Mouse (Mus musculus) hindbrain, embryonic 13.5 days (tissue): ENCODE data around the gene Lce1l. TPM values are rescaled to one million over a fixed set of nuclear protein-coding genes. Genes with fewer than 3 reads are reported as not detected.
"Not testable (repeated sequence)": the region's sequence is repeated elsewhere in the genome, so short reads cannot be mapped to it uniquely, and the experiment has no call there.

Experiments used
- ATAC-seq: fragments of 200-750 bp; cut with Nextera tagmentation; 2 replicates; pipeline ENCODE4 v1.8.0; 2017; ENCODE audit warnings: moderate TSS enrichment; ENCODE audit not compliant: low FRiP score
- H3K27ac ChIP-seq: fragments of 300-500 bp; sonication (generic); 2 replicates; pipeline ENCODE4 v1.5.1; 2015; ENCODE audit warnings: inconsistent platforms, mild to moderate bottlenecking, moderate library complexity
- H3K27me3 ChIP-seq: fragments of 300-500 bp; sonication (generic); 2 replicates; pipeline ENCODE4 v1.6.1; 2015; ENCODE audit warnings: mild to moderate bottlenecking, inconsistent platforms
- H3K36me3 ChIP-seq: fragments of 300-500 bp; sonication (generic); 2 replicates; pipeline ENCODE4 v1.6.1; 2015; ENCODE audit warnings: mild to moderate bottlenecking, inconsistent platforms
- H3K4me1 ChIP-seq: fragments of 300-500 bp; sonication (generic); replicated peaks from 2 replicates; pipeline ENCODE4 v1.6.1; 2015; ENCODE audit warnings: inconsistent platforms
- H3K4me2 ChIP-seq: fragments of 300-500 bp; sonication (generic); 2 replicates; pipeline ENCODE4 v1.6.1; 2015; ENCODE audit warnings: inconsistent platforms, mild to moderate bottlenecking, moderate library complexity
- H3K4me3 ChIP-seq: fragments of 300-500 bp; sonication (generic); 2 replicates; pipeline ENCODE4 v1.5.1; 2015; ENCODE audit warnings: mild to moderate bottlenecking, inconsistent platforms
- H3K9ac ChIP-seq: fragments of 300-500 bp; sonication (generic); 2 replicates; pipeline ENCODE4 v1.6.1; 2015; ENCODE audit warnings: mild to moderate bottlenecking, inconsistent platforms
- H3K9me3 ChIP-seq: fragments of 300-500 bp; sonication (generic); 2 replicates; pipeline ENCODE4 v1.6.1; 2016; ENCODE audit warnings: inconsistent platforms
- WGBS: fragments of 180-500 bp; shearing (Covaris S2); methylation state at CpG from one replicate; pipeline ENCODE4 v1.1.7; 2015; 5-methylcytosine and 5-hydroxymethylcytosine counted together
- polyA plus RNA-seq: library from polyadenylated mRNA; unstranded; fragments of >200 nt; fragmentation: Nextera tagmentation; extraction: Ambion mirVana; gene quantifications from 2 replicates; pipeline ENCODE4 v1.2.1, GENCODE M21; 2015

Gene Lce1l
- not detected in 2 replicates for polyA plus RNA-seq

DNA sequence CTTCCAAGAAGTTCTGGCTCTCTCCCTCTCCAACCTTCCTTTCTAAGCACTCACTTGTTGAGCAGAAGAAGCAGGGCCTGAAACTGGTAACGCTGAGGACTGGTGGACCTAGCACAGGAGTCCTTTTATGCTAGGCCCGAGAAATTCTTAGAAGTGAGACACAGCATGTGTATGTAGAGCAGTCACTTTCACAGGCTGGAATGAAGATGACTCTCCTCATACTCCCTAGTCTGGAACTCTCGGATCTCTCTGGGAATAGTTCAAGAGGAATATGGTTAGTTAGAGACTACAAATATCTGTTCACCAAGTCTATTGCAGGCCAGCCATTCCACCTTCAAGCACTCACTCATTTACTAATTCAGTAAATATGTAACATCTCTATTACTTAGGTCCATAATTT, at the start of gene Lce1l:
Gene Lce1l, minus strand, starts transcription at position 101 of the 400 bp plus-strand sequence.
- no peaks in the 10 kb centered on the region for H3K27me3 ChIP-seq
- ATAC-seq = no peak
- H3K36me3 ChIP-seq = no peaks in the 10 kb centered on the region
- H3K4me2 ChIP-seq = no peak within 1 kb of the TSS
- no peak within 1 kb of the TSS for H3K4me3 ChIP-seq
- 89% methylated on average over 3 of the region's 3 CpGs for WGBS
- no peaks in the 10 kb centered on the region for H3K9me3 ChIP-seq
- no peaks in the 10 kb centered on the region for H3K4me1 ChIP-seq
- no peak within 1 kb of the TSS for H3K9ac ChIP-seq
- H3K27ac ChIP-seq = no peak within 1 kb of the TSS

DNA sequence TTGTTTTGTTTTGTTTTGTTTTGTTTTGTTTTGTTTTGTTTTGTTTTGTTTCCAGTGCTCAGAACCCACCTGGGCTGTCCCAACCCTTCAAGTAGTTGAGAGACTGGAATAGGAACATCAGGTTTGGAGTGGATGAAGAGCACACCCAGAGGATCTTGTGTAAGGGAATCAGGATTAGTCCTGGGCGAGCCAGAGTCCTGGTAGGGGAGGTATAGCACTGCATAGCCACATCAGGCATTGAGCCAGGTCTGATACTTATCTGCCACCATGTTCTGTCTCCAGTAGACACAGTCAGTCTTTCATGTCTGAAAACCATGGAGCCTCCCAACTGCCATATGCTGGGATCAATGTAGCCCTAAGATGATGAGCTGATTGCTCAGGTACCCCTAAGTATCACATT, 43.4 kb upstream of the Lce1l start:
- no peak overlapping the region for H3K27ac ChIP-seq
- 64% methylated on average over 1 of the region's 1 CpGs for WGBS
- no peaks in the 10 kb centered on the region for H3K9me3 ChIP-seq
- H3K36me3 ChIP-seq = no peaks in the 10 kb centered on the region
- H3K4me2 ChIP-seq = no peak overlapping the region
- H3K27me3 ChIP-seq = no peaks in the 10 kb centered on the region
- no peak overlapping the region for H3K9ac ChIP-seq
- no peak overlapping the region for H3K4me3 ChIP-seq
- H3K4me1 ChIP-seq = no peaks in the 10 kb centered on the region
- ATAC-seq = no peak

DNA sequence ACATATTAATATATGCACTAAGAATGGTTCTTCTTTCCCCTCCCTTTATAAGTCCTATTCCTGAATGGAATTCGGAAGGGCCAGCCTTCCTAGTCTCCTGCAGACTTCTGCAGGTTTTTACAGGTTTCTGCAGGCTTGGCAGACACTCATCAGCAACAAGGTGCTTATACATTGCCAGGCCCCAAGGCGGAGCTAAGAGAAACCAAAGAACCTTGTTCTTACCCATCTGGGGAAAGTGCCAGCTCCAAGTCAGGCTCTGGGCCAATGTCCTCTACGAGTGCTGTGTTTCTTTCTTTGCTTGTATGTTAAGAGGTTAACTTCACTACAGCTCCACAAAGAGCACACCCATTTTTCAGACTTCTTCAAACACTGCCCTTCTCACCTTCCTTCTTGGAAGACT, 43.0 kb upstream of the Lce1l start:
- Histone ChIP-seq H3K9ac (no peak overlapping the region), H3K4me3 (no peak overlapping the region), H3K4me2 (no peak overlapping the region), H3K4me1 (no peaks in the 10 kb centered on the region), H3K9me3 (no peaks in the 10 kb centered on the region), H3K27ac (no peak overlapping the region), H3K36me3 (no peaks in the 10 kb centered on the region), H3K27me3 (no peaks in the 10 kb centered on the region)
- WGBS = 74% methylated on average over 3 of the region's 3 CpGs
- ATAC-seq = no peak

GRCm38 (mm10) chr3:92874180-92874579, 23.1 kb upstream of the Lce1l start:
- H3K4me1 ChIP-seq = no peaks in the 10 kb centered on the region
- H3K4me3 ChIP-seq = no peak overlapping the region
- no peaks in the 10 kb centered on the region for H3K9me3 ChIP-seq
- H3K9ac ChIP-seq = no peak overlapping the region
- no peak for ATAC-seq
- no peak overlapping the region for H3K4me2 ChIP-seq
- no peaks in the 10 kb centered on the region for H3K36me3 ChIP-seq
- no peaks in the 10 kb centered on the region for H3K27me3 ChIP-seq
- 95% methylated on average over 3 of the region's 3 CpGs for WGBS
- H3K27ac ChIP-seq = no peak overlapping the region

DNA sequence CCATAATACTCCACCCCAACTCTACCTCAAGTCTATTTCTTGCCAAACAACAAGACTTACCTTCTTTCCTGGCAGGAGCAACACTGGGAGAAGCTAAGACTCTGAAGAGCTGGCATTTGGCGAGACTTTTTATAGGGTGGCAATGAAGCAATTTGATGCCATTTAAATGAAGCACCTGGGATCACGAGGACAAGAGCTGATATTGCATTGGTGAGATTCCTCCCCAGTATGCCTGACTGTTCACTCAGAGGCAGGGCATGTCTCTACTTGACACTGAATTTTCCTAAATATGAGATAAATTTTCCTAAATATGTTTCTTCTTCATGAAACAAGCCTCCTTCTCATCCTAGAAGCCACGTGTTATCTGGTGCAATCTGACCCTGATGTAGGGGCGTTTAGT, 19.0 kb upstream of the Lce1l start, which contains the start of gene 2310050C09Rik:
Gene 2310050C09Rik, minus strand, starts transcription at position 101 of the 400 bp plus-strand sequence.
- no peaks in the 10 kb centered on the region for H3K9me3 ChIP-seq
- H3K36me3 ChIP-seq = no peaks in the 10 kb centered on the region
- H3K27me3 ChIP-seq = no peaks in the 10 kb centered on the region
- no peaks in the 10 kb centered on the region for H3K4me1 ChIP-seq
- H3K4me3 ChIP-seq = no peak within 1 kb of the TSS
- H3K9ac ChIP-seq = no peak within 1 kb of the TSS
- ATAC-seq = no peak
- no peak within 1 kb of the TSS for H3K4me2 ChIP-seq
- 85% methylated on average over 4 of the region's 4 CpGs for WGBS
- no peak within 1 kb of the TSS for H3K27ac ChIP-seq

- Histone ChIP-seq H3K27ac (no peak within 1 kb of the TSS), H3K4me3 (no peak within 1 kb of the TSS), H3K27me3 (no peaks in the 10 kb centered on the region), H3K36me3 (no peaks in the 10 kb centered on the region), H3K9ac (no peak within 1 kb of the TSS), H3K4me2 (no peak within 1 kb of the TSS), H3K4me1 (no peaks in the 10 kb centered on the region), H3K9me3 (no peaks in the 10 kb centered on the region)
- no peak for ATAC-seq
- 53% methylated on average over 1 of the region's 1 CpGs for WGBS
These were observed 24.0 kb downstream of the Lce1l start, which contains the start of gene Kprp for GRCm38 (mm10) chr3:92827108-92827507. TSS of gene Kprp (minus strand) at chr3:92827247.

GRCm38 (mm10) chr3:92825808-92826207, 25.3 kb downstream of the Lce1l start:
- no peak overlapping the region for H3K9ac ChIP-seq
- no peaks in the 10 kb centered on the region for H3K9me3 ChIP-seq
- WGBS = 42% methylated on average over 1 of the region's 1 CpGs
- H3K27ac ChIP-seq = no peak overlapping the region
- H3K4me1 ChIP-seq = no peaks in the 10 kb centered on the region
- no peak for ATAC-seq
- no peaks in the 10 kb centered on the region for H3K27me3 ChIP-seq
- H3K4me3 ChIP-seq = no peak overlapping the region
- H3K36me3 ChIP-seq = no peaks in the 10 kb centered on the region
- H3K4me2 ChIP-seq = no peak overlapping the region

- not testable (repeated sequence) for H3K9ac ChIP-seq, H3K4me2 ChIP-seq, H3K36me3 ChIP-seq, H3K4me3 ChIP-seq, H3K9me3 ChIP-seq, H3K4me1 ChIP-seq, H3K27ac ChIP-seq, H3K27me3 ChIP-seq, ATAC-seq
- WGBS = 93% methylated on average over 2 of the region's 2 CpGs
These were observed 35.0 kb downstream of the Lce1l start for GRCm38 (mm10) chr3:92816036-92816435.

GRCm38 (mm10) chr3:92815581-92815980, 35.5 kb downstream of the Lce1l start:
- no peak for ATAC-seq
- no peaks in the 10 kb centered on the region for H3K4me1 ChIP-seq
- H3K36me3 ChIP-seq = no peaks in the 10 kb centered on the region
- no peak overlapping the region for H3K4me2 ChIP-seq
- no peak overlapping the region for H3K27ac ChIP-seq
- WGBS = 95% methylated on average over 3 of the region's 3 CpGs
- no peak overlapping the region for H3K9ac ChIP-seq
- no peaks in the 10 kb centered on the region for H3K9me3 ChIP-seq
- no peak overlapping the region for H3K4me3 ChIP-seq
- no peaks in the 10 kb centered on the region for H3K27me3 ChIP-seq

GRCm38 (mm10) chr3:92807791-92808190, 43.3 kb downstream of the Lce1l start, which contains the start of gene Lce1k:
TSS of gene Lce1k (minus strand) at chr3:92807891.
- Histone ChIP-seq H3K36me3 (no peaks in the 10 kb centered on the region), H3K27ac (no peak within 1 kb of the TSS), H3K4me2 (no peak within 1 kb of the TSS), H3K9me3 (no peaks in the 10 kb centered on the region), H3K9ac (no peak within 1 kb of the TSS), H3K4me3 (no peak within 1 kb of the TSS), H3K4me1 (no peaks in the 10 kb centered on the region), H3K27me3 (no peaks in the 10 kb centered on the region)
- ATAC-seq = no peak

Other genes starting within 250 kb of the Lce1l start
- gene 2210017I01Rik, start 243.8 kb downstream of the Lce1l start, polyA plus RNA-seq = not detected in 2 replicates
- gene Lce6a, start 229.6 kb downstream of the Lce1l start, polyA plus RNA-seq = not detected in 2 replicates
- not detected in 2 replicates for gene Lce1a1, start 203.0 kb downstream of the Lce1l start, polyA plus RNA-seq
- gene Lce1b, start 194.4 kb downstream of the Lce1l start, polyA plus RNA-seq = not detected in 2 replicates
- gene Lce1a2, start 181.0 kb downstream of the Lce1l start, polyA plus RNA-seq = not detected in 2 replicates
- gene Lce1c, start 172.0 kb downstream of the Lce1l start, polyA plus RNA-seq = not detected in 2 replicates
- not detected in 2 replicates for gene Lce1d, start 164.1 kb downstream of the Lce1l start, polyA plus RNA-seq
- not detected in 2 replicates for gene Lce1e, start 142.2 kb downstream of the Lce1l start, polyA plus RNA-seq
- gene Lce1f, start 130.9 kb downstream of the Lce1l start, polyA plus RNA-seq = not detected in 2 replicates
- not detected in 2 replicates for gene Gm38119, start 112.2 kb downstream of the Lce1l start, polyA plus RNA-seq
- not detected in 2 replicates for gene Lce1g, start 98.9 kb downstream of the Lce1l start, polyA plus RNA-seq
- gene Lce1h, start 86.2 kb downstream of the Lce1l start, polyA plus RNA-seq = not detected in 2 replicates
- gene Lce1i, start 72.4 kb downstream of the Lce1l start, polyA plus RNA-seq = not detected in 2 replicates
- not detected in 2 replicates for gene Lce1j, start 60.8 kb downstream of the Lce1l start, polyA plus RNA-seq
- not detected in 2 replicates for gene Lce1k, start 43.4 kb downstream of the Lce1l start, polyA plus RNA-seq
- gene Kprp, start 24.0 kb downstream of the Lce1l start, polyA plus RNA-seq = not detected in 2 replicates
- not detected in 2 replicates for gene 2310050C09Rik, start 18.9 kb upstream of the Lce1l start, polyA plus RNA-seq
- not detected in 2 replicates for gene Lce3a, start 74.9 kb upstream of the Lce1l start, polyA plus RNA-seq
- not detected in 2 replicates for gene Lce3b, start 81.7 kb upstream of the Lce1l start, polyA plus RNA-seq
- not detected in 2 replicates for gene Lce3c, start 93.2 kb upstream of the Lce1l start, polyA plus RNA-seq
- gene Lce3d, start 106.1 kb upstream of the Lce1l start, polyA plus RNA-seq = not detected in 2 replicates
- not detected in 2 replicates for gene Lce3e, start 115.8 kb upstream of the Lce1l start, polyA plus RNA-seq
- not detected in 2 replicates for gene Lce3f, start 140.9 kb upstream of the Lce1l start, polyA plus RNA-seq
- 1.1 and 1.6 TPM in 2 replicates for gene Crct1, start 164.4 kb upstream of the Lce1l start, polyA plus RNA-seq
- not detected in 2 replicates for gene Lce1m, start 167.8 kb upstream of the Lce1l start, polyA plus RNA-seq
- gene Gm4858, start 217.5 kb upstream of the Lce1l start, polyA plus RNA-seq = not detected in 2 replicates